Mouse (Mus musculus): Measurements from ENCODE around the gene Smg1.

The Smg1 gene

GRCm38 (mm10) chr7:118243453-118244385 is at the start of gene Smg1:
Gene Smg1, minus strand, starts transcription at chr7:118243670.
- DNase-seq (ENCODE audit: low spot score in 2 of 2) = peak; percentile 99 to 100

GRCm38 (mm10) chr7:118283186-118283585 is 39.7 kb upstream of the Smg1 start:
- DNase-seq (ENCODE audit: low spot score in 2 of 2) = no peak

GRCm38 (mm10) chr7:118282543-118282942 is 39.1 kb upstream of the Smg1 start:
- DNase-seq (ENCODE audit: low spot score in 2 of 2) = no peak

GRCm38 (mm10) chr7:118279521-118279920 is 36.1 kb upstream of the Smg1 start:
- DNase-seq (ENCODE audit: low spot score in 2 of 2) = peak in 1 of 2 experiments; percentile 50

- DNase-seq (ENCODE audit: low spot score in 2 of 2) = peak in 1 of 2 experiments; percentile 32
Measured at GRCm38 (mm10) chr7:118277335-118277910, 34.0 kb upstream of the Smg1 start.

- no peak for DNase-seq (ENCODE audit: low spot score in 2 of 2)
Measured at GRCm38 (mm10) chr7:118276684-118277334, 33.3 kb upstream of the Smg1 start.

- no peak for DNase-seq (ENCODE audit: low spot score in 2 of 2)
Measured at GRCm38 (mm10) chr7:118275265-118275664, 31.8 kb upstream of the Smg1 start.

- DNase-seq (ENCODE audit: low spot score in 2 of 2) = no peak
Measured at GRCm38 (mm10) chr7:118274851-118275250, 31.4 kb upstream of the Smg1 start.

- no peak for DNase-seq (ENCODE audit: low spot score in 2 of 2)
Measured at GRCm38 (mm10) chr7:118274169-118274568, 30.7 kb upstream of the Smg1 start.

GRCm38 (mm10) chr7:118266099-118266498 is 22.6 kb upstream of the Smg1 start:
- no peak for DNase-seq (ENCODE audit: low spot score in 2 of 2)

- no peak for DNase-seq (ENCODE audit: low spot score in 2 of 2)
Measured at GRCm38 (mm10) chr7:118263606-118264005, 20.1 kb upstream of the Smg1 start.

GRCm38 (mm10) chr7:118262409-118262808 is 18.9 kb upstream of the Smg1 start:
- DNase-seq (ENCODE audit: low spot score in 2 of 2) = no peak

- DNase-seq (ENCODE audit: low spot score in 2 of 2) = no peak
Measured at GRCm38 (mm10) chr7:118259676-118260305, 16.3 kb upstream of the Smg1 start.

GRCm38 (mm10) chr7:118258451-118258850 is 15.0 kb upstream of the Smg1 start:
- no peak for DNase-seq (ENCODE audit: low spot score in 2 of 2)

- no peak for DNase-seq (ENCODE audit: low spot score in 2 of 2)
Measured at GRCm38 (mm10) chr7:118256740-118257139, 13.3 kb upstream of the Smg1 start.

- no peak for DNase-seq (ENCODE audit: low spot score in 2 of 2)
Measured at GRCm38 (mm10) chr7:118254460-118254859, 11.0 kb upstream of the Smg1 start.

- DNase-seq (ENCODE audit: low spot score in 2 of 2) = no peak
Measured at GRCm38 (mm10) chr7:118254015-118254414, 10.5 kb upstream of the Smg1 start.

GRCm38 (mm10) chr7:118252979-118253378 is 9.5 kb upstream of the Smg1 start:
- no peak for DNase-seq (ENCODE audit: low spot score in 2 of 2)

- no peak for DNase-seq (ENCODE audit: low spot score in 2 of 2)
Measured at GRCm38 (mm10) chr7:118252349-118252748, 8.9 kb upstream of the Smg1 start.

- no peak for DNase-seq (ENCODE audit: low spot score in 2 of 2)
Measured at GRCm38 (mm10) chr7:118251392-118252170, 8.1 kb upstream of the Smg1 start.

GRCm38 (mm10) chr7:118250482-118251160 is 7.2 kb upstream of the Smg1 start:
- no peak for DNase-seq (ENCODE audit: low spot score in 2 of 2)

Data from spleen, postnatal 10 days (tissue).